Mouse (Mus musculus) liver, embryonic 11.5 days (tissue): ENCODE results near the gene Fry. TPM values are rescaled to one million over a fixed set of nuclear protein-coding genes. Genes with fewer than 3 reads are reported as not detected.
"Not testable (repeated sequence)": the region's sequence is repeated elsewhere in the genome, so short reads cannot be mapped to it uniquely, and the experiment has no call there.

Experiments
- ATAC-seq: fragments of 200-750 bp; cut with Nextera tagmentation; replicated peaks from 2 replicates; pipeline ENCODE4 v1.8.0; 2017; ENCODE audit warnings: moderate number of reproducible peaks, mild to moderate bottlenecking, moderate TSS enrichment, moderate library complexity; ENCODE audit not compliant: low FRiP score
- DNase-seq: peaks from one replicate; pipeline ENCODE4 v3.0.0-alpha.2; 2017; ENCODE audit warnings: low spot score
- H3K27ac ChIP-seq: fragments of 300-500 bp; sonication (generic); 2 replicates; pipeline ENCODE4 v1.5.1; 2014; ENCODE audit warnings: mild to moderate bottlenecking, low read depth, low read length, control low read depth
- H3K27me3 ChIP-seq: fragments of 300-500 bp; sonication (generic); replicated peaks from 2 replicates; pipeline ENCODE4 v1.6.1; 2014; ENCODE audit warnings: low read length, mixed read lengths; ENCODE audit not compliant: control insufficient read depth, insufficient read depth
- H3K36me3 ChIP-seq: fragments of 300-500 bp; sonication (generic); 2 replicates; pipeline ENCODE4 v1.6.1; 2014; ENCODE audit warnings: mild to moderate bottlenecking, low read length, moderate library complexity, mixed read lengths; ENCODE audit not compliant: control insufficient read depth, insufficient read depth
- H3K4me1 ChIP-seq: fragments of 300-500 bp; sonication (generic); replicated peaks from 2 replicates; pipeline ENCODE4 v1.6.1; 2014; ENCODE audit warnings: low read length, mixed read lengths; ENCODE audit not compliant: control insufficient read depth, insufficient read depth
- H3K4me2 ChIP-seq: fragments of 300-500 bp; sonication (generic); 2 replicates; pipeline ENCODE4 v1.6.1; 2014; ENCODE audit warnings: mild to moderate bottlenecking, control low read depth, moderate library complexity
- H3K4me3 ChIP-seq: fragments of 300-500 bp; sonication (generic); 2 replicates; pipeline ENCODE4 v1.5.1; 2014; ENCODE audit warnings: low read depth, low read length, control low read depth
- H3K9ac ChIP-seq: fragments of 300-500 bp; sonication (generic); 2 replicates; pipeline ENCODE4 v1.6.1; 2014; ENCODE audit warnings: low read depth, low read length, control low read depth
- H3K9me3 ChIP-seq: fragments of 300-500 bp; sonication (generic); 2 replicates; pipeline ENCODE4 v1.6.1; 2016; ENCODE audit warnings: low read length, inconsistent platforms, mixed read lengths; ENCODE audit not compliant: control insufficient read depth
- WGBS: fragments of 180-500 bp; shearing (Covaris S2); extraction: QIAGEN DNeasy Blood & Tissue Kit; methylation state at CpG from one replicate; pipeline ENCODE4 v1.1.7; 2014; 5-methylcytosine and 5-hydroxymethylcytosine counted together
- polyA plus RNA-seq: library from polyadenylated mRNA; unstranded; fragments of >200 nt; fragmentation: Nextera tagmentation; extraction: Ambion mirVana; gene quantifications from 2 replicates; pipeline ENCODE4 v1.2.1, GENCODE M21; 2014

The Fry gene
- polyA plus RNA-seq, 1 experiment from 2014 or later: 5.5 TPM

GRCm38 (mm10) chr5:150465218-150465617 lies 346.8 kb downstream of the Fry start:
- 78% methylated on average over 6 of the region's 6 CpGs for WGBS
- Histone ChIP-seq H3K4me2 (no peak overlapping the region), H3K9ac (no peak overlapping the region), H3K27me3 (no peaks in the 10 kb centered on the region), H3K9me3 (no peaks in the 10 kb centered on the region), H3K4me3 (no peak overlapping the region), H3K36me3 (no peaks in the 10 kb centered on the region), H3K4me1 (peaks cover 8% of the 10 kb centered on the region), H3K27ac (no peak overlapping the region)
- ATAC-seq (no peak), DNase-seq (no peak)

- DNase-seq (no peak), ATAC-seq (peak; percentile 39; the same call in 1 of the 2 replicates)
- Histone ChIP-seq H3K4me3 (no peak overlapping the region), H3K4me2 (no peak overlapping the region), H3K36me3 (no peaks in the 10 kb centered on the region), H3K4me1 (peaks cover 8% of the 10 kb centered on the region), H3K9ac (no peak overlapping the region), H3K9me3 (no peaks in the 10 kb centered on the region), H3K27me3 (no peaks in the 10 kb centered on the region), H3K27ac (no peak overlapping the region)
- 72% methylated on average over 12 of the region's 12 CpGs for WGBS
Observed at GRCm38 (mm10) chr5:150466132-150466531, 347.7 kb downstream of the Fry start.

DNA sequence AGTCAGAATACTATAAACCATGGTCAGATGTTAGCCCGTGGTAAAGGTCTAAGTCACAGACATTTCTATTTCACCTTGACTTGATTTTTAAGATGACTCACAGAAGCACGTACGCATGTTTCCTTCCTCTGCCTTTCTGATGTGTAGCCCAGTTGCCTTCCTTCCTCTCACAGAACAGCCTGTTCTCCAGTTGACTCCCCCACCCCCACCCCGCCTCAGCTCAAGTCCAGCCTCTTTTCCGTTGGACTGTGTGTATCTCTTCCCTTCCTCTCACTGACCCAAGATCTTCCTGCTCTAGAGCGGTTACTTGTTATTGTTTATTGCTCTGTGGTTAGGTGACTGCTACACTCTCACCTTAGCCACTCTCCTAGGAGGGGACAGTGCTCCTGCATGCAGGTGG lies 350.0 kb downstream of the Fry start:
- peak overlapping the region; percentile 50 for H3K27ac ChIP-seq
- peaks cover 8% of the 10 kb centered on the region for H3K4me1 ChIP-seq
- no peaks in the 10 kb centered on the region for H3K27me3 ChIP-seq
- H3K4me3 ChIP-seq: no peak overlapping the region
- H3K36me3 ChIP-seq: peaks cover 4% of the 10 kb centered on the region; the same call in 1 of the 2 replicates
- no peaks in the 10 kb centered on the region for H3K9me3 ChIP-seq
- H3K4me2 ChIP-seq: peak overlapping the region; percentile 34; the same call in 1 of the 2 replicates
- DNase-seq: no peak
- ATAC-seq: peak; percentile 67
- WGBS: 40% methylated on average over 6 of the region's 6 CpGs
- H3K9ac ChIP-seq: no peak overlapping the region

- H3K9ac ChIP-seq: no peak overlapping the region
- no peaks in the 10 kb centered on the region for H3K27me3 ChIP-seq
- no peaks in the 10 kb centered on the region for H3K4me1 ChIP-seq
- H3K4me3 ChIP-seq: no peak overlapping the region
- H3K36me3 ChIP-seq: peaks cover 5% of the 10 kb centered on the region; the same call in 1 of the 2 replicates
- H3K9me3 ChIP-seq: no peaks in the 10 kb centered on the region
- ATAC-seq: no peak
- H3K27ac ChIP-seq: no peak overlapping the region
- no peak for DNase-seq
- no peak overlapping the region for H3K4me2 ChIP-seq
- WGBS: 79% methylated on average over 4 of the region's 4 CpGs
Observed at GRCm38 (mm10) chr5:150477364-150477763, 358.9 kb downstream of the Fry start.

DNA sequence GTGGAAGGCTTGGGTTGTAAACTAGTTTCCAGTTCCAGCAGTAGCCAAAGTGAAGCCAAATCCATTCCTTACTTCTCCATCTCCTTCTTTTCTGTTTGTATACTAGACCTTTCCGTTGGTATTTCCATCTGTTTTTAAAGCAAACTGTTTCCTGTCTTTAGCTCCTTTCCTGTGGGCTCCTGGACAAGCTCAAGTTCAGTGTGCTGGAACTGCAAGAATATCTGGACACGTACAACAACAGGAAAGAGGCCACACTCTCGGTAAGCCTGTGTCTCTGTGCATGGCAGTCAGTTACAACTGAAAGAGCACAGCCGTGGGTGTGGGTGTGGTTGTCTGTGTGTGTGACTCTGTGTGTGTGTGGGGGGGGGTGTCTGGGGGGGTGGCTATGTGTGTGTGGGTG lies 360.2 kb downstream of the Fry start:
- H3K9ac ChIP-seq: no peak overlapping the region
- H3K4me2 ChIP-seq: no peak overlapping the region
- no peaks in the 10 kb centered on the region for H3K27me3 ChIP-seq
- no peaks in the 10 kb centered on the region for H3K36me3 ChIP-seq
- WGBS: 53% methylated on average over 4 of the region's 4 CpGs
- no peaks in the 10 kb centered on the region for H3K9me3 ChIP-seq
- no peaks in the 10 kb centered on the region for H3K4me1 ChIP-seq
- ATAC-seq (no peak; the same call in 1 of the 2 replicates), DNase-seq (no peak)
- H3K4me3 ChIP-seq: no peak overlapping the region
- H3K27ac ChIP-seq: no peak overlapping the region

GRCm38 (mm10) chr5:150485198-150485597 lies 366.8 kb downstream of the Fry start:
- Histone ChIP-seq H3K27me3 (no peaks in the 10 kb centered on the region), H3K36me3 (no peaks in the 10 kb centered on the region), H3K9me3 (no peaks in the 10 kb centered on the region), H3K4me3 (no peak overlapping the region), H3K9ac (no peak overlapping the region), H3K4me2 (no peak overlapping the region), H3K27ac (no peak overlapping the region), H3K4me1 (no peaks in the 10 kb centered on the region)
- ATAC-seq: no peak
- DNase-seq: no peak
- 64% methylated on average over 3 of the region's 3 CpGs for WGBS

DNA sequence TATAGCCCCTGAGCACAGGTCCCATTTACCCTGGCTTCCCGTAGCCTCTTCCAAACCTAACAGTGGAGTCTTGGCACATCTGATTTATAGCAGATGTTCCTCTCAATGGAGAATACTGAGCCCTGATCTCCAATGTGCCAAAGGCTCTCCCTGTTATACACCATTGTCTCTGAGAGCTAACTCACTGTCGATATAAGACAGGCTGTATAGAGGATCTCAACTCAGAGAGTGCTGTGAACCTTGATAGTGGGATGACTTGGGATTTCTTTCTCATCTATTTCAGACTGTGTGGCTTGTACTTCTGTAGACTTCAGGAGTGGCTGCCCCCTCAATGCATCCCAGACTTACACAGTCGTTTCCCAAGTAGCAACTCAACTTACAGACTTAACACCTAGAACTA lies 371.8 kb downstream of the Fry start:
- Histone ChIP-seq H3K4me1 (no peaks in the 10 kb centered on the region), H3K4me3 (no peak overlapping the region), H3K27me3 (no peaks in the 10 kb centered on the region), H3K9me3 (no peaks in the 10 kb centered on the region), H3K27ac (no peak overlapping the region), H3K9ac (no peak overlapping the region), H3K4me2 (no peak overlapping the region), H3K36me3 (no peaks in the 10 kb centered on the region)
- WGBS: 83% methylated on average over 3 of the region's 3 CpGs
- DNase-seq (no peak), ATAC-seq (no peak)

GRCm38 (mm10) chr5:150490821-150491220 lies 372.4 kb downstream of the Fry start:
- Histone ChIP-seq H3K9ac (no peak overlapping the region), H3K27me3 (no peaks in the 10 kb centered on the region), H3K4me1 (no peaks in the 10 kb centered on the region), H3K36me3 (no peaks in the 10 kb centered on the region), H3K4me2 (no peak overlapping the region), H3K27ac (no peak overlapping the region), H3K9me3 (no peaks in the 10 kb centered on the region), H3K4me3 (no peak overlapping the region)
- DNase-seq: no peak
- ATAC-seq: no peak
- 69% methylated on average over 8 of the region's 8 CpGs for WGBS

GRCm38 (mm10) chr5:150491573-150492173 lies 373.2 kb downstream of the Fry start:
- not testable (repeated sequence) for H3K9ac ChIP-seq, ATAC-seq, H3K4me3 ChIP-seq, H3K4me1 ChIP-seq, H3K9me3 ChIP-seq, H3K36me3 ChIP-seq, DNase-seq, H3K4me2 ChIP-seq, H3K27me3 ChIP-seq, H3K27ac ChIP-seq
- 83% methylated on average over 4 of the region's 4 CpGs for WGBS
